Mouse (Mus musculus): ENCODE data around the gene Fam84b.

DNA sequence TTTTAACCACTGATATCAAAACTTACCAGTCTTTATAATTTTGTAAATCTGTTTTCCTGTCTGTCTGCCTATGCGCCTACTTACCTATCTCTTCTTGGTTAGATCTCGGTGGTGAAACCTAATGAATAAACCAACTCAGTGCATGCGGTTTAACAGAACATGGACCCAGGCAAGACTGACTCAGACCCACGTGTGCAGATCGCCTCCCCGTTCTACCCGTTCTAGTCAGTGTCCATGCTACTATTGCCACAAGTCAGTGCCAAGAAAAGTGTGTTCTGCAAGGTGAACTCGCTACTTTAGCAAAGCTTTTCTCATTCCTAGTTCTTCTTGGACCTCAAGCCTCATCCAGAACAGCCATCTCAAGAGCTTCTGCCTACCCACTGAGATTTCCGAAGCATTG is 15.9 kb downstream of the Fam84b start:
- TF ChIP-seq CTCF (IDR thresholded peaks at IDR 0.05; ENCODE audit: low read depth, low read length) (no peak), POLR2A (IDR thresholded peaks at IDR 0.05; ENCODE audit: extremely low read depth, insufficient read depth, low read length) (no peak)
